Mouse (Mus musculus) cerebellum, adult (tissue): ENCODE results near the gene Erg28.
A peak's percentile ranks its signal among the peaks of the same experiment; 100 is the strongest.

Source experiments
- ATAC-seq: cut with Nextera tagmentation; 2 replicates; pipeline ENCODE4 v1.9.2; 2017; ENCODE audit warnings: mild to moderate bottlenecking, moderate library complexity, mixed read lengths; ENCODE audit not compliant: insufficient number of reproducible peaks, low FRiP score, low TSS enrichment

The Erg28 gene

GRCm38 (mm10) chr12:85824438-85825264 is at the start of gene Erg28, which contains the start of gene Ttll5:
Erg28 (minus strand) TSS chr12:85824550.
Ttll5 (plus strand) TSS chr12:85824659.
- peak; percentile 96 for ATAC-seq

- ATAC-seq: peak; percentile 92
Measured at GRCm38 (mm10) chr12:85869423-85869822, 45.1 kb upstream of the Erg28 start.

- ATAC-seq: no peak
Measured at GRCm38 (mm10) chr12:85867125-85867524, 42.8 kb upstream of the Erg28 start.

- no peak for ATAC-seq
Measured at GRCm38 (mm10) chr12:85866624-85867023, 42.3 kb upstream of the Erg28 start.

GRCm38 (mm10) chr12:85865526-85865925 is 41.2 kb upstream of the Erg28 start:
- ATAC-seq: no peak

GRCm38 (mm10) chr12:85862514-85862913 is 38.2 kb upstream of the Erg28 start:
- no peak for ATAC-seq

- ATAC-seq: no peak
Measured at GRCm38 (mm10) chr12:85859511-85860189, 35.3 kb upstream of the Erg28 start.

- no peak for ATAC-seq
Measured at GRCm38 (mm10) chr12:85859111-85859510, 34.8 kb upstream of the Erg28 start.

GRCm38 (mm10) chr12:85857300-85857699 is 33.0 kb upstream of the Erg28 start:
- no peak for ATAC-seq

GRCm38 (mm10) chr12:85854271-85854670 is 29.9 kb upstream of the Erg28 start:
- no peak for ATAC-seq

- ATAC-seq: no peak
Measured at GRCm38 (mm10) chr12:85853836-85854235, 29.5 kb upstream of the Erg28 start.

GRCm38 (mm10) chr12:85850661-85851060 is 26.3 kb upstream of the Erg28 start:
- no peak for ATAC-seq

- no peak for ATAC-seq
Measured at GRCm38 (mm10) chr12:85848164-85848958, 24.0 kb upstream of the Erg28 start.

- ATAC-seq: no peak
Measured at GRCm38 (mm10) chr12:85839371-85840000, 15.1 kb upstream of the Erg28 start.

GRCm38 (mm10) chr12:85837765-85838164 is 13.4 kb upstream of the Erg28 start:
- no peak for ATAC-seq

- ATAC-seq: no peak
Measured at GRCm38 (mm10) chr12:85834543-85834942, 10.2 kb upstream of the Erg28 start.

GRCm38 (mm10) chr12:85830691-85831090 is 6.3 kb upstream of the Erg28 start:
- no peak for ATAC-seq

GRCm38 (mm10) chr12:85829866-85830265 is 5.5 kb upstream of the Erg28 start:
- ATAC-seq: no peak

- ATAC-seq: no peak
Measured at GRCm38 (mm10) chr12:85828856-85829255, 4.5 kb upstream of the Erg28 start.

- no peak for ATAC-seq
Measured at GRCm38 (mm10) chr12:85825822-85826221, 1.5 kb upstream of the Erg28 start.
